ENCODE assay signal across 25 mouse cellular contexts in the genomic region with DNA sequence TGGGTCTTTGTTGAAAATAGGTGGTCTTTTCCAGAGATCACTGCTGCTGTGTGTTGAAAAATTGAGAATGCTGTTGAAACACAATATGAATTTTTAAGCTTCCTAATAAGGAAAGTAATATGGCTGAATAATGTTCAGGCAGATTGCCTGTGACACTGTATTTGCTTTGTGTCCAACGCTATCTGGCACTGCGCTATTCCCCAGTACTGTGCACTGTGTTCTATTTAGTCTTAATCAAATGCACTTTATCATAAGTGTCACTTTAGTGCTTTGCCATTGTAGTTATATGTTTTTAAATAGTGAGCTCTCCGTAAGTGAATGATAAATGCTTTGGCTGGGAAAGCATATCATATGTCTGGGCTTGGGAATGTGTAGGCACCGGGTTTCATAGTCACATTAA.
"Had no signal": no experiment of that assay in that cellular context is flagged by ENCODE, and none has a peak within 500 bp of the region (broad histone marks: within the 10 kb centered on the region; RNA-seq: fewer than 3 reads in every experiment).

No protein-coding gene starts in this region.

- H3K4me1 ChIP-seq: heart, embryonic 10.5 days; heart, embryonic 12.5 days; hindbrain, embryonic 10.5 days; hindbrain, embryonic 12.5 days; limb, embryonic 12.5 days had no signal

- H3K27me3 ChIP-seq: heart, embryonic 12.5 days; hindbrain, embryonic 12.5 days; limb, embryonic 12.5 days had no signal

- H3K4me3 ChIP-seq: gastrocnemius, adult 2 months; heart, embryonic 10.5 days; heart, embryonic 12.5 days; hindbrain, embryonic 10.5 days; hindbrain, embryonic 12.5 days; layer of hippocampus, adult 2 months; left cerebral cortex, adult 2 months; limb, embryonic 10.5 days; limb, embryonic 12.5 days had no signal

- DNase-seq: gastrocnemius, adult 2 months; gastrocnemius, postnatal 10 days; gastrocnemius, postnatal 25 days; heart, adult 18-20 months; heart, postnatal 10 days; heart, postnatal 4 days; kidney, adult 11 months; kidney, adult 2 months; kidney, adult 9 months; kidney, postnatal 10 days; kidney, postnatal 25 days; kidney, postnatal 4 days; liver had no signal

- H3K36me3 ChIP-seq: heart, embryonic 10.5 days; heart, embryonic 12.5 days; hindbrain, embryonic 10.5 days; hindbrain, embryonic 12.5 days; limb, embryonic 10.5 days; limb, embryonic 12.5 days had no signal

- H3K9ac ChIP-seq: heart, embryonic 12.5 days; hindbrain, embryonic 12.5 days; hindbrain, embryonic 14.5 days; limb, embryonic 12.5 days had no signal

- H3K9me3 ChIP-seq: heart, embryonic 10.5 days; heart, embryonic 12.5 days; hindbrain, embryonic 10.5 days; hindbrain, embryonic 12.5 days; limb, embryonic 10.5 days; limb, embryonic 12.5 days had no signal

- ATAC-seq: hindbrain, embryonic 16.5 days; intestine, embryonic 16.5 days had no signal

- H3K27ac ChIP-seq: gastrocnemius, adult 2 months; heart, embryonic 10.5 days; hindbrain, embryonic 10.5 days; hindbrain, embryonic 12.5 days; hindbrain, embryonic 14.5 days; layer of hippocampus, adult 2 months; left cerebral cortex, adult 2 months; limb, embryonic 12.5 days had no signal

- H3K4me2 ChIP-seq: heart, embryonic 12.5 days; hindbrain, embryonic 12.5 days; hindbrain, embryonic 14.5 days; limb, embryonic 12.5 days; liver, embryonic 11.5 days had no signal
